Mouse (Mus musculus) megakaryocyte-erythroid progenitor cell, adult 5-6 weeks (primary cell): ENCODE results near the gene Errfi1. TPM values are rescaled to one million over a fixed set of nuclear protein-coding genes. Genes with fewer than 3 reads are reported as not detected.

Source experiments
- ATAC-seq: replicated peaks from 2 replicates; pipeline ENCODE4 v1.8.0; 2016; ENCODE audit warnings: mild to moderate bottlenecking, inconsistent platforms; ENCODE audit not compliant: severe bottlenecking, poor library complexity, low FRiP score, low TSS enrichment
- total RNA-seq, 2 experiments: library from RNA; stranded (forward) in 1 of 2; stranded (reverse) in 1 of 2; fragments of 200-1000, 215-1000 nt in 1 of 2; fragments of >200 nt in 1 of 2; fragmentation: Nextera tagmentation in 1 of 2; gene quantifications; 2 replicates each; pipeline ENCODE4 v1.2.3; 2014 to 2017

The Errfi1 gene
- total RNA-seq (2014; fragmentation: Nextera tagmentation) (0.42 TPM in 1 of 2 replicates, not detected in the other), total RNA-seq (2017) (0.27 and 1.2 TPM in 2 replicates)

- ATAC-seq, result no peak
Measured at GRCm38 (mm10) chr4:150853680-150854461, at the start of gene Errfi1. Errfi1 (plus strand) TSS chr4:150853919.

DNA sequence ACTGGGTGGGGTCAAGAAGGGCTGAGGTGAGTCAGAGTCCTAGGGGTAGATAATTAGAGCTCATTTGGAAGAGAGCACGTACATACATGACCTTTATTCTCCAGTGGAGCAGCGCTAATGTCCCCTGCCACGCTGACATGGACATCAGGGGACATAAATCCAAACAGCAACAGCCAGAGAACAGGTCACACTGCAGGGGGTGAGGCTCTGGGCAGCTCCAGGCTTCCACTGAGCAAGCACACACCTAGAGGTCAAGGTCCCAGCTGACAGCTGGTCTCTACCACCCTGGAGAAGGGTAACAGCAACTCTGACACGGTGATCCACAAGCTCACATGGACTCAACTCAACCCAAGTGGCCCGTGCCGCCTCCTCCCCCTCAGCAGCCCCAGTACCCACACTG, 49.5 kb upstream of the Errfi1 start:
- no peak for ATAC-seq

- peak; percentile 3; the same call in 1 of the 2 replicates for ATAC-seq
Measured at GRCm38 (mm10) chr4:150807727-150808470, 45.8 kb upstream of the Errfi1 start.

GRCm38 (mm10) chr4:150808471-150808847, 45.3 kb upstream of the Errfi1 start:
- peak; percentile 73 for ATAC-seq

- no peak for ATAC-seq
Measured at GRCm38 (mm10) chr4:150809323-150809722, 44.4 kb upstream of the Errfi1 start.

GRCm38 (mm10) chr4:150815144-150815543, 38.6 kb upstream of the Errfi1 start:
- ATAC-seq, result no peak

DNA sequence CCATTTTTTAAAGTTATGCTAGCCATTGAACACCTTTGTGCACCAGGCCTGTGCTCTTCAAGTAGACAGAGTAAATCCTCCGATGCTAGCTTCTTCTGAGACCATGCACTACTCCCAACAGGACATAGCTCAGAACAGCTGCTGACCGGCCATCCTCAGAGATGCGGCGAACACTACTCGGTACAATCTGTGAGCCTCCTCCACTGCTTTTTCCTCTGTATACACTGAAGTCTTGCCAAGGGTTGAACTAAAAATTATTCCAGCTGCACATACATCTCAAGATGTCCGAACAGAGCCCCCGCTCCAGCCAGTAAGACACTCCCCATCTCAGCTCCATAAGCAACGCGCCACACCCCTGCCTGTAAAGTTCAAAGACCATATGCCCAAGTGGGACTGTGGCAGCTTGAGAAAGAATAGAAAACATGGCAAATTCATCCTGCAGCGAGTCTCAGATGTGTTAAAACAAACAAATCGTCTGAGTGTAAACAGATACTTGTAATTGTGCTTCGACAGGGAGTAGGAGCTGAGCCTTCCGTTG, 37.2 kb upstream of the Errfi1 start:
- no peak for ATAC-seq

- ATAC-seq, result no peak
Measured at GRCm38 (mm10) chr4:150819126-150819910, 34.4 kb upstream of the Errfi1 start.

GRCm38 (mm10) chr4:150821381-150821780, 32.3 kb upstream of the Errfi1 start:
- ATAC-seq, result no peak

- no peak for ATAC-seq
Measured at GRCm38 (mm10) chr4:150822624-150823023, 31.1 kb upstream of the Errfi1 start.

DNA sequence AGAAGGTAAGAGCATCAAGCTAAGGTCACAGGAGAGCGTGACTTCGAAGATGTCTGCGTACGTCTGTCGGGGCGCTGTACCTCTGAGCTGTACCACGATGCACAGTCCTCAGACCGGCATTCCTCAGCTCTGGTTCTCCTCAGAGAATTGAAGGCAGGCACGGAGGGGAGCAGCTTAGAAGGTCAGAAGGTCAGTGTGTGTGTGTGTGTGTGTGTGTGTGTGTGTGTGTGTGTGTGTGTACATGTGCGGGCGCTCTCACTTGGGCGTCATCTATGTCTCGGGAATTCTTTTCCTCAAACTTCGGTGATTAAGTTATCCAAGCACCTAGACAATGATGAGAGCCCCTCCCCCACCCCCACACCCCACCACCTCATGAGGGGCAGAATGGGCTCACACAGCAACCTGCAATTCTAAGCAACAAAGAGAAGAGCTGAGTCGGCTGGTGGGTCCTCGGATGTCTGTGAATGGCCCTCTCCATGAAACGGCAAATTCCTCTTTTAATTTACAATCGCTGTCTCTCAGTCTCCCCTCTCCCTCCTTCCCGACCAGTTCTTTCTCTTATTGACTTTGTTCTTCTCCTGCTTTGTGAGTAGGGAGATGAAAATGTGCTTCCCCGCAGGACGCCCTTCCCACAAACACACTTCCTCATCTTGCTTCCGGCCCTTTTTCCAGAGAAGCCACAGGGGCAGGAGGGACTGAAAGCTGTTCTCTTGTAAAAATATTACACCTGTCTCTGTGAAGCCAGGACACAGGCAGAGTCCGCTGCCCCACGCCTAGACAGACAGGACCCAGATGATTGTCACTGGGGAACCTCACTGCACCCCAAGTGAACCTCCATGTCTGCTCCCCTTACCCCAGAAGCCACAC, 29.9 kb upstream of the Errfi1 start:
- no peak for ATAC-seq

DNA sequence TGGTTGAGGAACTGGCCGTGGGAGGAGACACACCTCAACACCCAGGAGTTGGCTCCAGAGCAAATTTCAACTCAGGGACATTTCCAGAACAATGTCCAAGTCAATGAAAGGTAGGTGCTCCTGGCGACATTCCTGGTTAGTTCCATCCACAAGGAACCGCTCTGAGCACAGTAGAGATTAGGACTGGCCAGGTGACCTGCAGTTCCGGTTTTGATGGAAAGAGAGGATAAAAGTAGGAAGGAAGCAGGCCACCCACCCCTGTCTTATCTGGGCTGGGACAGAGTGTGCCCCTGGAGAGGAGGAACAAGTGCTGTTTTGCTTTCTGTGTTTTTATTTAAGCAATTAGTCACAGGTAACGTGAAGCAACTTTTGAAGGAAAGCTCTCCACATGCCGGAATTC, 28.8 kb upstream of the Errfi1 start:
- no peak for ATAC-seq

DNA sequence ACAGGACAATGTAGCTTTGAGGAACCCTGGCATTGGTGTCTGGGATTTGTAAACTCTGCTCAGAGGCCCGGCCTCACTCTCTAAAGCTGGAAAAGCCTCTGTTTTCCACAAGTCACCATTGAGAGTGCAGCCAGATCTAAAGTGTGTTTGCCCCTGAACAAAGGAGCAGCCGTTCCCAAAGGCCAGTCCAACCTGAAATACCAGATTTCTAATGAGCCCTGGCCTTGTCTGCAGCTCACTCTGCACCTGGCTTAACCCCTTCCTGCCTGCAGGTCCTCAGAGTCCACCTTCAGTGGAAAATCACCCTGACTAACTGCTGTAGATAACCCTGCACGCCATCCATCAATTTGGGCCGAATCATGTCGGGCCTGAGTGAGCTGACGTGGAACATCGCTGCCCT, 28.2 kb upstream of the Errfi1 start:
- no peak for ATAC-seq

DNA sequence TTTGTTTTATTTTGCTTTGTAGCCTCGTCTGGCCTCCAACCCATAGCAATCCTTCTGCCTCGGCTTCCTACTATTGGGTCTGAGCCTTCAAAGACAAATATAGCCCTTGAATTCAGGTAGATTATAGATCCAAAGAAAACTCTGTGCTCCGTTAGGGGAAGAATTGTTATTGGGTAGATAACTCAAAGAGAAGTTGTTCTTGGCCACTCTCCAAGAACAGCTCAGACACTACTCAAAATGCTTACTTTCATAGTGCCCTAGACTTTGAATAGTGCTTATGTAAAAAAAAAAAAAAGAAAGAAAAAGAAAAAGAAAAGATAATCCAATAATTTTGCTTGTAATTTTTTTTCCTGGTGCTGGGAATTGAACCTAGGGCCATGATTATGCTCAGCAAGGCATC, 22.4 kb upstream of the Errfi1 start:
- ATAC-seq, result no peak

GRCm38 (mm10) chr4:150831941-150832340, 21.8 kb upstream of the Errfi1 start:
- no peak for ATAC-seq

DNA sequence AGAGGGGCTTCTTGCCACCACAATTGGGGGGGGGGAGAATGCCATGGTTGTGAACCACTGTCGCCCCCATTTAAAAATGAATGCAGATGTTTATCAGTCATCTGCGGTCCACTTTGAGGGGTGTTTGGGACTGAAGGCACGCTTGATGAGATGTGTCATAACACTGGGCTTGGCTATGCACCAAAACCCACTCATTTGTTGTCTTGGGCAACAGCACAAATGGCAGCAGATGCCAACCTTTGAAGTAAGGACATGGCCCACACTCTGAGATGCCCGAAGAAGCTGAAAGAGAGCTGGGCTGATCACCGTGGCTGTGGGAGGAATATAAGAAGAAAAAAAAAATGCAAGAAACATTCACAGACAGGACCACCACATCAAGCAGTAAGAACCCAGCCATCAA, 18.6 kb upstream of the Errfi1 start:
- no peak for ATAC-seq

GRCm38 (mm10) chr4:150836258-150836657, 17.5 kb upstream of the Errfi1 start:
- ATAC-seq, result no peak

DNA sequence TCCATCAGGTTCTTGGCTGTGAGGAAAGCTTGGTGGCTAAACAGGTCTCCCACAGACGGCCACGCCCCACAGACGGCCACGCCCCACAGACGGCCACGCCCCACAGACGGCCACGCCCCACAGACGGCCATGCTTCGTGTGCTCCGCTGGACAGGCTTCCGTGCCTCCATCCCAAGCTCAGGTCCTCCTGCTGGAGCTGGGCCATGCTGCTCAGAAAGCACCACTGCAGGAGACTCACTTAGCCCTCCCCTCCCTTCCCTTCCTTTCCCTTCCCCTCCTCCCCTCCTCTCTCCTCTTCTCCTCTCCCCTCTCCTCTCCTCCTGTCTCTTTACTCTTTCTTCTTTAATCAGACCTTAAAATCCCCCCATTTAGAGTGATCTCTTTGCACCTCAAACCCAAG, 16.8 kb upstream of the Errfi1 start:
- no peak for ATAC-seq

DNA sequence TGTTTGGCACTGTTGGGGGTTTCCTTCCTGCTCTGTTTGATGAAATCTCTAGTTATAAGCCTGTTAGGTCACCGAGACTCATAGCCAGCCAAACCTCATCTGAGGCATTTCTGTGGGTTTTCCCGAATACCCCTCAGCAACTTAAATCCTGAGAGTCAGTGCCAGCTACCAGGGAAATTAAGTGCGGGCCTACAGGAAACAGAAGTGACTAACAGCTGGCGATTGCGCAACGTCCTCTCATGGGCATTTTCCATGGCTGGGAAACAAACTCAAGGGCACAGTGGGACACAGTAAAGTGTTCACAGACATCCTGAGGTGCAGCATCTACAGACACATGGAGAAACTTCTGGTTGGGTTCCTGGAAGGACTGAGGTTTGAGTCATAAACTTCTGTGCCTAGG, 16.3 kb upstream of the Errfi1 start:
- no peak for ATAC-seq
